Mouse (Mus musculus): ENCODE data around the gene Slc48a1. TPM values are rescaled to one million over a fixed set of nuclear protein-coding genes. Genes with fewer than 3 reads are reported as not detected.

Gene Slc48a1
- polyA plus RNA-seq, 1 experiment from 2014 or later: 66.0 TPM

GRCm38 (mm10) chr15:97796674-97797310 lies 18.5 kb downstream of the Slc48a1 start:
- Histone ChIP-seq H3K4me1 (replicated peaks) (peaks cover 19% of the 10 kb centered on the region), H3K27me3 (no peaks in the 10 kb centered on the region), H3K4me2 (no peak overlapping the region), H3K36me3 (peaks cover 99% of the 10 kb centered on the region), H3K9me3 (no peaks in the 10 kb centered on the region), H3K9ac (no peak overlapping the region), H3K27ac (replicated peaks) (no peak overlapping the region), H3K4me3 (no peak overlapping the region)
- no peak for ATAC-seq (ENCODE audit: low read depth)
- WGBS: 96% methylated on average over 17 of the region's 17 CpGs

GRCm38 (mm10) chr15:97798134-97798533 lies 19.8 kb downstream of the Slc48a1 start:
- Histone ChIP-seq H3K9ac (0 out of 2 replicates have a peak overlapping the region, but pooled peaks have one; percentile 8), H3K27me3 (no peaks in the 10 kb centered on the region), H3K27ac (replicated peaks) (peak overlapping the region; percentile 38; the same call in 1 of the 2 replicates), H3K4me1 (replicated peaks) (peaks cover 31% of the 10 kb centered on the region), H3K4me3 (no peak overlapping the region), H3K36me3 (peaks cover 90% of the 10 kb centered on the region), H3K9me3 (no peaks in the 10 kb centered on the region), H3K4me2 (no peak overlapping the region)
- ATAC-seq (ENCODE audit: low read depth): peak; percentile 52; the same call in 1 of the 2 replicates
- 19% methylated on average over 17 of the region's 17 CpGs for WGBS

GRCm38 (mm10) chr15:97799446-97799845 lies 21.1 kb downstream of the Slc48a1 start:
- peak overlapping the region; percentile 22; the same call in 1 of the 2 replicates for H3K9ac ChIP-seq
- no peaks in the 10 kb centered on the region for H3K9me3 ChIP-seq
- no peak overlapping the region for H3K4me3 ChIP-seq
- H3K4me2 ChIP-seq: no peak overlapping the region
- whole genome bisulfite sequencing: 86% methylated on average over 11 of the region's 11 CpGs
- peaks cover 31% of the 10 kb centered on the region for H3K4me1 ChIP-seq (replicated peaks)
- H3K27me3 ChIP-seq: no peaks in the 10 kb centered on the region
- H3K27ac ChIP-seq (replicated peaks): no peak overlapping the region
- H3K36me3 ChIP-seq: peaks cover 77% of the 10 kb centered on the region
- ATAC-seq (ENCODE audit: low read depth): no peak

- 90% methylated on average over 13 of the region's 13 CpGs for WGBS
- Histone ChIP-seq H3K36me3 (peaks cover 71% of the 10 kb centered on the region), H3K9ac (no peak overlapping the region), H3K4me2 (no peak overlapping the region), H3K9me3 (no peaks in the 10 kb centered on the region), H3K27ac (replicated peaks) (no peak overlapping the region), H3K4me3 (no peak overlapping the region), H3K27me3 (no peaks in the 10 kb centered on the region), H3K4me1 (replicated peaks) (peaks cover 31% of the 10 kb centered on the region)
- ATAC-seq (ENCODE audit: low read depth): no peak
Observed at GRCm38 (mm10) chr15:97800853-97801252, 22.5 kb downstream of the Slc48a1 start.

- H3K36me3 ChIP-seq: peaks cover 70% of the 10 kb centered on the region
Observed at GRCm38 (mm10) chr15:97801811-97802210, 23.5 kb downstream of the Slc48a1 start.

GRCm38 (mm10) chr15:97802575-97802974 lies 24.3 kb downstream of the Slc48a1 start:
- Histone ChIP-seq H3K27ac (replicated peaks) (peak overlapping the region; percentile 69), H3K9ac (peak overlapping the region; percentile 56; the same call in 1 of the 2 replicates), H3K9me3 (no peaks in the 10 kb centered on the region), H3K4me2 (peak overlapping the region; percentile 44), H3K27me3 (no peaks in the 10 kb centered on the region), H3K4me1 (replicated peaks) (peaks cover 31% of the 10 kb centered on the region), H3K4me3 (peak overlapping the region; percentile 19), H3K36me3 (peaks cover 70% of the 10 kb centered on the region)
- WGBS: 11% methylated on average over 13 of the region's 13 CpGs
- peak; percentile 72 for ATAC-seq (ENCODE audit: low read depth)

More at GRCm38 (mm10) chr15:97801811-97802210, 23.5 kb downstream of the Slc48a1 start:
- H3K4me1 ChIP-seq (replicated peaks): peaks cover 31% of the 10 kb centered on the region
- peak overlapping the region; percentile 44; the same call in 1 of the 2 replicates for H3K4me2 ChIP-seq
- H3K4me3 ChIP-seq: no peak overlapping the region
- H3K27ac ChIP-seq (replicated peaks): no peak overlapping the region
- no peaks in the 10 kb centered on the region for H3K27me3 ChIP-seq
- no peak for ATAC-seq (ENCODE audit: low read depth)
- no peaks in the 10 kb centered on the region for H3K9me3 ChIP-seq
- H3K9ac ChIP-seq: peak overlapping the region; percentile 56; the same call in 1 of the 2 replicates
- WGBS: 80% methylated on average over 7 of the region's 7 CpGs

- Histone ChIP-seq H3K36me3 (peaks cover 56% of the 10 kb centered on the region), H3K4me2 (no peak overlapping the region), H3K27ac (replicated peaks) (no peak overlapping the region), H3K27me3 (no peaks in the 10 kb centered on the region), H3K4me1 (replicated peaks) (peaks cover 21% of the 10 kb centered on the region), H3K9me3 (no peaks in the 10 kb centered on the region), H3K9ac (no peak overlapping the region), H3K4me3 (no peak overlapping the region)
- no peak for ATAC-seq (ENCODE audit: low read depth)
- 84% methylated on average over 12 of the region's 12 CpGs for WGBS
Observed at GRCm38 (mm10) chr15:97807867-97808266, 29.5 kb downstream of the Slc48a1 start.

- no peak overlapping the region for H3K27ac ChIP-seq (replicated peaks)
- 87% methylated on average over 14 of the region's 14 CpGs for WGBS
- no peaks in the 10 kb centered on the region for H3K9me3 ChIP-seq
- no peak overlapping the region for H3K4me2 ChIP-seq
- no peak overlapping the region for H3K9ac ChIP-seq
- H3K4me1 ChIP-seq (replicated peaks): peaks cover 26% of the 10 kb centered on the region
- H3K4me3 ChIP-seq: no peak overlapping the region
- no peaks in the 10 kb centered on the region for H3K27me3 ChIP-seq
- ATAC-seq (ENCODE audit: low read depth): no peak
- peaks cover 56% of the 10 kb centered on the region for H3K36me3 ChIP-seq
Observed at GRCm38 (mm10) chr15:97808532-97808931, 30.2 kb downstream of the Slc48a1 start.

- no peaks in the 10 kb centered on the region for H3K9me3 ChIP-seq
- ATAC-seq (ENCODE audit: low read depth): no peak
- H3K36me3 ChIP-seq: peaks cover 56% of the 10 kb centered on the region
- no peak overlapping the region for H3K27ac ChIP-seq (replicated peaks)
- 83% methylated on average over 14 of the region's 14 CpGs for WGBS
- H3K9ac ChIP-seq: no peak overlapping the region
- H3K4me3 ChIP-seq: no peak overlapping the region
- peaks cover 33% of the 10 kb centered on the region for H3K4me1 ChIP-seq (replicated peaks)
- no peaks in the 10 kb centered on the region for H3K27me3 ChIP-seq
- no peak overlapping the region for H3K4me2 ChIP-seq
Observed at GRCm38 (mm10) chr15:97809206-97809605, 30.9 kb downstream of the Slc48a1 start.

GRCm38 (mm10) chr15:97809942-97810341 lies 31.6 kb downstream of the Slc48a1 start:
- H3K9me3 ChIP-seq: no peaks in the 10 kb centered on the region
- no peak overlapping the region for H3K4me3 ChIP-seq
- 87% methylated on average over 5 of the region's 5 CpGs for WGBS
- H3K27me3 ChIP-seq: no peaks in the 10 kb centered on the region
- ATAC-seq (ENCODE audit: low read depth): no peak
- peaks cover 41% of the 10 kb centered on the region for H3K4me1 ChIP-seq (replicated peaks)
- H3K36me3 ChIP-seq: peaks cover 50% of the 10 kb centered on the region
- H3K27ac ChIP-seq (replicated peaks): no peak overlapping the region
- no peak overlapping the region for H3K9ac ChIP-seq
- H3K4me2 ChIP-seq: no peak overlapping the region

GRCm38 (mm10) chr15:97810399-97810798 lies 32.1 kb downstream of the Slc48a1 start:
- H3K36me3 ChIP-seq: peaks cover 47% of the 10 kb centered on the region
- peaks cover 44% of the 10 kb centered on the region for H3K4me1 ChIP-seq (replicated peaks)
- H3K4me2 ChIP-seq: no peak overlapping the region
- H3K4me3 ChIP-seq: no peak overlapping the region
- H3K27ac ChIP-seq (replicated peaks): no peak overlapping the region
- H3K9me3 ChIP-seq: no peaks in the 10 kb centered on the region
- no peak for ATAC-seq (ENCODE audit: low read depth)
- H3K27me3 ChIP-seq: no peaks in the 10 kb centered on the region
- H3K9ac ChIP-seq: no peak overlapping the region
- 97% methylated on average over 5 of the region's 5 CpGs for WGBS

GRCm38 (mm10) chr15:97811307-97811706 lies 33.0 kb downstream of the Slc48a1 start:
- Histone ChIP-seq H3K27me3 (no peaks in the 10 kb centered on the region), H3K4me3 (no peak overlapping the region), H3K9me3 (no peaks in the 10 kb centered on the region), H3K27ac (replicated peaks) (no peak overlapping the region), H3K4me2 (no peak overlapping the region), H3K36me3 (peaks cover 44% of the 10 kb centered on the region), H3K9ac (no peak overlapping the region), H3K4me1 (replicated peaks) (peaks cover 47% of the 10 kb centered on the region)
- 86% methylated on average over 9 of the region's 9 CpGs for WGBS
- no peak for ATAC-seq (ENCODE audit: low read depth)

GRCm38 (mm10) chr15:97812126-97812525 lies 33.8 kb downstream of the Slc48a1 start:
- H3K9ac ChIP-seq: peak overlapping the region; percentile 49
- peak; percentile 80 for ATAC-seq (ENCODE audit: low read depth)

More at GRCm38 (mm10) chr15:97812126-97812525, 33.8 kb downstream of the Slc48a1 start:
- H3K27ac ChIP-seq (replicated peaks): peak overlapping the region; percentile 75
- no peaks in the 10 kb centered on the region for H3K9me3 ChIP-seq
- H3K4me1 ChIP-seq (replicated peaks): peaks cover 47% of the 10 kb centered on the region
- 43% methylated on average over 6 of the region's 6 CpGs for WGBS
- no peak overlapping the region for H3K4me2 ChIP-seq
- H3K36me3 ChIP-seq: peaks cover 36% of the 10 kb centered on the region
- H3K27me3 ChIP-seq: no peaks in the 10 kb centered on the region
- H3K4me3 ChIP-seq: no peak overlapping the region
